Mouse (Mus musculus): Measurements from ENCODE around the gene Icam4. TPM values are rescaled to one million over a fixed set of nuclear protein-coding genes. Genes with fewer than 3 reads are reported as not detected.
"Not testable (repeated sequence)": the region's sequence is repeated elsewhere in the genome, so short reads cannot be mapped to it uniquely, and the experiment has no call there.

Icam4 gene
- total RNA-seq (2021) = 1 to 10 TPM; 1.2 to 1.7 TPM
- long read RNA-seq, experiment 1, partial matches to known transcripts = 0 of 4 reads
- long read RNA-seq, experiment 1, other reads (novel, unspliced or antisense) = 0 of 4 reads
- long read RNA-seq, experiment 2, transcript Icam4-201 (3 exons, 971 nt) = major isoform, 5 of 6 reads
- long read RNA-seq, experiment 2, partial matches to known transcripts = 0 of 6 reads
- long read RNA-seq, experiment 2, other reads (novel, unspliced or antisense) = 0 of 6 reads

DNA sequence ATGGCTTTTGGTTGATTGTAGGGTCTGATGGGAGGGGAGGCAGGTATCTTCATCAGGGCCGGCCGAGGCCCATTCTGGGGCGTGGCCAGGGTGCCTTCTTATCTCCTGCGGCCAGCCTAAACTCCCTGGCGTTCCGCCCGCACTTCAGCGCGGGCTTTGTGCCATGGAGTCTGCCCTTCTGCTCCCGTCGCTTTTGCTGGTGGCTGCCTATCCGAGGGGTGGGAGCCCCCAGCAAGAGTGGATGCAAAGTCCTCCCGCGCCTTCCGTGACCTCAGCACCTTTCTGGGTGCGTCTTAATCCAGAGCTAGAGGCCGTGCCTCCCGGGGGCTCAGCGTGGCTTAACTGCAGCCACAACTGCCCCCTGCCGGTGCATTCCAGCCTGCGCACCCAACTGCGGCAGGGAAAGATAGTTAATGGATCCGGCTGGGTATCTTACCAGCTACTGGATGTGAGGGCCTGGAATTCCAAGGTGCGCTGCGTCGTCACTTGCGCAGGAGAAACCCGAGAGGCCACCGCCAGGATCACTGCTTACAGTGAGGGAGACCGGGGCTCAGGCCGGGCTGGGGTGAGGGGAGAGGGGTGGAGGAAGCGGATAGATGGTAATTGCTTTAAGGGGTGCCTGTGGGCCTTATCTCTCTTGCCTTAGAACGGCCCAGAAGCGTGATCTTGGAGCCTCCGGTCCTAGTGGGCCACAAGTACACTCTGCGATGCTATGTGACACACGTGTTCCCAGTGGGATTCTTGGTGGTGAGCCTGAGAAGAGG lies at the start of gene Icam4:
Icam4 (plus strand) TSS at position 83 of the 764 bp plus-strand sequence.
- intact Hi-C loops (cut with DNase I) = loop anchor here (5.0 kb wide), 1 partner anchor 108 kb away; no protein-coding TSS in a partner anchor
- peak; percentile 81 to 83 for DNase-seq

DNA sequence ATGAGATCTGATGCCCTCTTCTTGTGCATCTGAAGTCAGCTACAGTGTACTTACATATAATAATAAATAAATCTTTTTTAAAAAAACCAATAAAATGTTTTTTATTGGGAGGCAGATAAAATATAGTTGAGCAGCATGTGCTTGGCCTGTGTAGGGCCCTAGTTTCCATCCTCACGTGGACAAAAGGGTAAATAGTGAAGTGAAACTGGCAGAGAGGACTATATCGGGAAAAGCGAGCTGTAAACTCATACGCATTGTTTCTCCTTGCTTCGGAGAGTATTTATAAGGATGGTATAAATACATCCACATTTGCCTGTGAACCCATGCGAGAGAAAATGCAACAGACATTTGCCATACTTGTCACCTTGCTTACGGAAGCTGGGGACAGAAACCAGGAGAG lies 49.4 kb upstream of the Icam4 start:
- no peak for DNase-seq
- intact Hi-C loops (cut with DNase I) = no loop called here

DNA sequence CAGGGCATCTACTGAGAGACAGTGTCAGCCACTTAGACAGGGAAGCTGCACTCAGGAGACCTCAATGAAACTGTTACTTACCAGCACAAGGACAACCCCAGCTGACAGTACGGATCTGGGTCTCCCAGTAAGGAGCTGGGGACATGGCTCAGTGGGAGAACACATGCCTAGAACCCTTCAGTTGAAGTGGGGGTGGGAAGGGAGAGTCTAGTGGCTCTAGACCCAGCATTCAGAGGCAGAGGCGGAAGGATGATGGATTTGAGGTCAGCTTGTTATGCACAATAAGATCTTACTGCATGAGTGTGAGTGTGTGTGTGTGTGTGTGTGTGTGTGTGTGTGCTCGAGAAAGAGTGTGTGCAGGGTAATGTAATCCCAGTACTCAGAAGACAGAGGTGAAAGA lies 47.0 kb upstream of the Icam4 start:
- intact Hi-C loops (cut with DNase I) = no loop called here
- DNase-seq = no peak

GRCm38 (mm10) chr9:20983169-20983568 lies 46.0 kb upstream of the Icam4 start:
- intact Hi-C loops (cut with DNase I) = no loop called here
- DNase-seq = no peak

DNA sequence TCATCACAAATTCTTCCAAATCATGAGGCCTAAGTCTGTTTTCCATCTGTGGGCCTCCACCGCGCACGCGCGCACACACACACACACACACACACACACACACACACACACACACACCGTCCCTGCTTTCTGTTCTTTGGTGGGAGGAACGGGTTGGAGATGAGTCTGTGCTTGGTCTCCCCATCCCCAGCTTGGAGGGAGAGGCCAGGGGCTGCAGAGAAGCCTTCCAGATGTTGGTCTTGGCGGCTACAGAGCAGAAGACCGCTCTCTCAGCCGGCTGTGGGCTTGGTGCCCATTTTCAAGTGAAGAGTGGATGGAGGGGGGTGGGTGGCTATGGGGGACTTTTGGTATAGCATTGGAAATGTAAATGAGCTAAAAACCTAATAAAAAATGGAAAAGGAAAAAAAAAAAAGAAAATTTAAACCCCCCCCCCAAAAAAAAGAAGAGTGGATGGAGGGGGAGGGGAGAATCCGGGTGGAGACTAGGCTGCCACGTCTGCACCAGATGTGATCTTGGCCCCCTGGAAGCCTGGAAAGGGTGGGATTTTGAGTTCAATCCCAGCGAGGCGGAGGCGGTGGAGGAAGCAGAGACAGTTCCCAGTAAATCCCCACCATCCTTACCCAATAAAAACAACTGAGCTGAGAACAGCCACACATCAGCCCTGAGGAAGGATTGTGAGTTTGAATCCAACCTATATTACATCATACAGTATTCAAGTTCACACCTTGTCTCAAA lies 42.1 kb upstream of the Icam4 start:
- intact Hi-C loops (cut with DNase I) = no loop called here
- DNase-seq = peak in 1 of 2 experiments; percentile 29

GRCm38 (mm10) chr9:20987953-20988352 lies 41.2 kb upstream of the Icam4 start:
- intact Hi-C loops (cut with DNase I) = no loop called here
- no peak for DNase-seq

DNA sequence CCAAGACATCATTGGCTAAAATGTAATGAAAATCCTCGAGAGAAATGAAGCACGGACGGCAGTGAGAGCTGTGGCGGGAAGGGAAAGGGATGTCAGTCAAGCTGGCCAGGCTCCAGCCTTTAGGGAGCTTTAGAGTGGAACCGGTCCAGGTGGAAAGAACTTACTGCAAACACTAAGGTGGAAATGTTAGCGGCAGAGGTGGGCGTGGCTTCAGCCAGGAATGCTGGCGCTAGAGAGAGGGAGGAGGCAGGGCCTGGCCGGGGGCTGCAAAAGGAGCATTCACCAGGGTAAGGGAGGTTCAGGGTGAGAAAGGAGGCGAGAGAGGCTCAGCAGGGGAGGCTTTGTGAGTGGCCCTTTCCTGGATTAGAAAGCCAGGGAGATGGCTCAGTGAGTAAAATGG lies 38.3 kb upstream of the Icam4 start:
- DNase-seq = no peak
- intact Hi-C loops (cut with DNase I) = loop anchor here (5.0 kb wide), 1 partner anchor 49 kb away; no protein-coding TSS in a partner anchor

DNA sequence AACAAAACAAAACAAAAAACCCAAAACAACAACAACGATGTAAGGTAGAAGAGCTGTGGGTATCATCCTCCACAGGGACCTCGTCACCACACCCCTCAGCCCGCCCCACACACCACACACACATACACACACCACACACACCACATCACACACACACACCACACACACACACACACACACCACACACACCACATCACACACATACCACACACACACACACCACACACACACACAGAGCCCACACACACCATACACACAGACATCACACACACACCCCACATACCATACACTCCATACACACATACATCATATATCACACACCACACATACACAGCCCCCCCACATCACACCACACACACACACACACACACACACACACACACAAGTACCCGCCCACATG lies 37.6 kb upstream of the Icam4 start:
- DNase-seq = no peak
- intact Hi-C loops (cut with DNase I) = loop anchor here (5.0 kb wide), 1 partner anchor 49 kb away; no protein-coding TSS in a partner anchor

DNA sequence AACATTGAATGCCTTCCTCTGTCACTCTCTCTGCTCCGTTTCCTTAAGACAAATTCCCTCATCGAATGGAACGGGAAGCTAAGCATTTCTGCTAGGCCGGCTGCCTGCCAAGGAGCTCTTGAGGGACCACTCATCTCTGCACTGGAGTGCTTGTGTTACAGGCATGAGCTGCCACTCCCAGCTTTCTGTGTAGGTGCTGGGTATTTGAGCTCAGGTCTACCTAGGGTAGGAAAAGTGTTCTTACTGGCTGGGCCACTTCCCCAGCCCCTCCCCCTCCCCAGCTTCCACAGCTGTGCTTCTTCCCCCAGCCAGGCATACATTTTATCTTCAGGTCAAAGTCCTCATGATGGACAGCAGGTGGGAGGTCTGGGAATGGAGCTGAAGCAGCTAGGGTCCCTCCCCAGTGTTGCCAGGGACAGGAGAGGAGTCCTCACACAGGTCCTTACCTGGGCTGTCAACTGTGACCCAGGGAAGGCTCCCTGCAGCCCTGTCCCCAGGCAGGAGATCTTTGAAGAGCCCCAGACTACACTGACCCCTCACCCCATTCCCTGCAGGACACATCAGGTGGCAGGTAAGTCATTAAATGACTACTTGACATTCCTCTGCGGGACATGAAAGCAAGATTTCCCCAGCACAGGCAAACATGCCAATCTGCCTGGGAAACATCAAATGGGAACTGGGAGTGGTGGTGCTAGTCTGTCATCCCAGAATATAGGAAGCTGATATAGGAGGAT lies 35.8 kb upstream of the Icam4 start:
- intact Hi-C loops (cut with DNase I) = loop anchor here (5.0 kb wide), 1 partner anchor 51 kb away; no protein-coding TSS in a partner anchor
- no peak for DNase-seq

GRCm38 (mm10) chr9:20995069-20995468 lies 34.1 kb upstream of the Icam4 start:
- intact Hi-C loops (cut with DNase I) = loop anchor here (5.0 kb wide), 1 partner anchor 93 kb away; no protein-coding TSS in a partner anchor
- no peak for DNase-seq

- DNase-seq = no peak
- intact Hi-C loops (cut with DNase I) = loop anchor here (5.0 kb wide), 1 partner anchor 95 kb away; no protein-coding TSS in a partner anchor
Observed at GRCm38 (mm10) chr9:20997065-20997464, 32.1 kb upstream of the Icam4 start.

- DNase-seq = not testable (repeated sequence)
- intact Hi-C loops (cut with DNase I) = loop anchor here (5.0 kb wide), 1 partner anchor 96 kb away; no protein-coding TSS in a partner anchor
Observed at GRCm38 (mm10) chr9:20998337-20998736, 30.8 kb upstream of the Icam4 start.

DNA sequence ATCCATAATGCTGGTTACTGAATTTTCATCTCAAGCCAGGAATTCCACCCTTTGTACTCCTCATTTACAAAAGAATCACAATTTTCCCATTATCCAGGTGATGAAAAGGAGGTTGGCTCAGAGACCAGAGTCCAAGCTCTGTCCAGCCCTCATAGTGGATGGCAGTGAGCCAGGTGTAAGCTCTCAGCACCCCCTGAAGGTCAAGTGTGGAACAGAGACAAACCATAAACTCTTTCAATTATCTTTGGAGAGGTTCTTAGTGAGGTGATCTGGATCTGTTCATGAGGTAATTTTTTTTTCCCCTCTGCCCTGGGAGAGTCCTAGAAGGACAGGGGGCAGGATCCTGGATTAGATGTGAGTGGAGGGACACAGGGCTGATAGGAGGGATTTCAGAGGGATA lies 28.4 kb upstream of the Icam4 start:
- intact Hi-C loops (cut with DNase I) = loop anchor here (5.0 kb wide), 1 partner anchor 49 kb away; no protein-coding TSS in a partner anchor
- DNase-seq = no peak

- no peak for DNase-seq
- intact Hi-C loops (cut with DNase I) = loop anchor here (5.0 kb wide), 1 partner anchor 49 kb away; no protein-coding TSS in a partner anchor
Observed at GRCm38 (mm10) chr9:21001651-21002200, 27.4 kb upstream of the Icam4 start.

DNA sequence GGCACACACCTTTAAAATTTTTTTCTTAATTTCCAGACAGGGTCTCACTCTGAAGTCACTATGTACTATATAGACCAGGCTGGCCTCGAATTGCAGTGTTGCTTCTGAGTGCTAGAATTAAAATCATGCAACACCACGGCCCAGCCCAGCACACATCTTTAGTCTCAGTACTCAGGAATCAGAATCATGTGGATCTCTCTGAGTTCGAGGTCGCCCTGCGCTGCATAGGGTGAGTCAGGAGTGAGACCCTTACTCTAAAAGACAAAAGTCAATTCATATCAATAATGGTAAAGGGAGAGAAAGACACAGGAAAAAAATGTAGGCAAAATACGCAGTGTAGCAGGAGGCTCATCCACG lies 26.9 kb upstream of the Icam4 start:
- DNase-seq = no peak
- intact Hi-C loops (cut with DNase I) = loop anchor here (5.0 kb wide), 1 partner anchor 50 kb away; no protein-coding TSS in a partner anchor

DNA sequence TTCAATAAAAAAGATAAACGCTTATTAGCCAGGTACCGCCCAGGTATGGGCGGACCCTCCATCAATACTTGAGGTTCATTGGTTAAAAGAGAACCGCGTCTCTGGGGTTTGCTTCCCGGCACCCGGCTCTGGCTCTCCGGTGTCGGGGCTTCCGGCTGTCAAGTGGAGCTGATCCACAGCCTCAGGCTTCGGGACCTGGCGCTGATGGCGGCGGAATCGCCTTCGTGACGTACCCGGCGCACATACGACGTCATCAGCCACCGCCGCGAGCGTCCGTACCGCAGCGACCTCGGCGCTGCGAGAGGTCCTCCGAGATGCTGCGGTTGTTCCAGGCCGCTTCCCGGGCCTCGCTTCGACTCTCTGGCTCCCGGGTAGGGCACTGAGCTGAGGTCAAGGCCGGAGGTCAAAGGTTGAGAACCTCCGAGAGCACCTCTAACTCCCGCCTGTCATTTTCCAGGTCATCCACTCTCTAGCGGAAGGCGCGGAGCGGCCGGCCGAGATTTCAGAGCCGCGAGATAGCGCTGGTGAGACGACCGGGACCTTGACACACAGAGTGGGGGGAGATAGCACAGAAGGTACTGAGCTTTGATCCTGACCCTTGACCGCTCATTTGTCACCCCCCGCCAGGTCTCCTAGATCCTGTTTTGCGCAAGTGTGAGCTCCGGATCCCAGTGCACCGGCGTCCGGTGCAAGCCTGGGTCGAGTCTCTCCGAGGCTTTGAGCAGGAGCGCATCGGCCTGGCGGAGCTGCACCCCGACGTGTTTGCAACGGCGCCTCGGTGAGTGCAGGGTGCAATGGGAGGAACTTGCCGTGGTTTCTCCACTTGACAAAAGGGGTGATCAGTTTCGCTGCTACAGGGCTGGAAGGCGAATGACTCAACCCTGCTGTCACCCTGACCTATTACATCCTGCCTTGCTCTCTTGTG lies 26.3 kb upstream of the Icam4 start, which contains the start of gene Mrpl4:
Mrpl4 (plus strand) TSS at position 112 of the 925 bp plus-strand sequence.
- DNase-seq = peak; percentile 78 to 80
- intact Hi-C loops (cut with DNase I) = loop anchor here (5.0 kb wide), 1 partner anchor 51 kb away; no protein-coding TSS in a partner anchor

DNA sequence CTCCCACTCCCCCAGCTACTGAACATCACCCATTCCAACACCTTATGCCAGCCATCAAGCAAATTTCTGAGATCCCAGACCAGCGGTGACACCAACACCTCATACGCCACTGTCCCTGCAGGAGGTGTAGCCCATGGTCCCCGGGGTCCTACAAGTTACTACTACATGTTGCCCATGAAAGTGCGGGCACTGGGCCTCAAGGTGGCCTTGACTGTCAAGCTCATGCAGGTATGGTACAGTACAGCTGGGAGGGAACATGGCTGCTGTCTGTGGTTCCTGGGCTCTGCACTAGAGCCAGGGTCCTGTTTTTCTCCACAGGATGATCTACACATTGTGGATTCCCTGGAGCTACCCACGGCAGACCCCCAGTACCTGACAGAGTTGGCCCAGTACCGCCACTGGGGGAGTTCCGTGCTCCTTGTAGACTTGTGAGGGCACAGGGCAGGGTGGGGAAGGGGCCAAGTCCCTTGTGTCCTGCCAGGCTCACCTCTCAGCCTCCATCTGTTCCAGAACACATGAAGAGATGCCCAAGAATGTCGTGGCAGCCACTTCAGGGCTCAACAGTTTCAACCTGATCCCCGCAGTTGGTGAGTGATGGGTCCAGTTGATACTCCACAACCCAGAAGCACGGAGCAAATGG lies 21.7 kb upstream of the Icam4 start:
- no peak for DNase-seq
- intact Hi-C loops (cut with DNase I) = no loop called here

DNA sequence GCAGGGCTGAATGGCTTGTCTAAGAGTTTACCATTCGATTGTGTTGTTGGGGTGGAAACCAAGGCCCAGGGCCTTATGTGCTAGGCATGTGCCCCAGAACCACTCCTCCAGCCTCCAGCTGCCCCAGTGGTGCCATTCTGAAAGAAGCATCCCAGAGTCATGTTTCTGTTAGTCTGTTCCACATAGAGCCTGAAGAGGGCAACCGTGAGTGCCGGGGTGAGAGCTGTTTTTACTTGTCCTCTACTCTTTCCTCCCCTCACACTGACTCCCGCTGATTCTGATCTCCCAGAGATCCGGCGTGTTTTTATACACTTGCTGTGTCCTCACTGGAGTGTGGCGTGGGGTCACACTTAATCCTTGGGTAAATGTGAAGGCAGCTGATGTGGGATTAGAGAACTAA lies 21.2 kb upstream of the Icam4 start:
- intact Hi-C loops (cut with DNase I) = no loop called here

More for the DNA sequence above, 21.2 kb upstream of the Icam4 start:
- DNase-seq = no peak

Measured in gastrocnemius, postnatal 36 days (tissue).